Mouse (Mus musculus) E14TG2a.4 (cell line): ENCODE data around the gene Tfb2m.

Experiments used
- CTCF ChIP-seq: conservative IDR thresholded peaks from 2 replicates; pipeline ENCODE4 v1.5.1; 2014; ENCODE audit warnings: low read length
- NANOG ChIP-seq: IDR thresholded peaks from 2 replicates; pipeline ENCODE4 v1.6.1; 2014; ENCODE audit warnings: borderline replicate concordance, low read length, mixed read lengths

DNA sequence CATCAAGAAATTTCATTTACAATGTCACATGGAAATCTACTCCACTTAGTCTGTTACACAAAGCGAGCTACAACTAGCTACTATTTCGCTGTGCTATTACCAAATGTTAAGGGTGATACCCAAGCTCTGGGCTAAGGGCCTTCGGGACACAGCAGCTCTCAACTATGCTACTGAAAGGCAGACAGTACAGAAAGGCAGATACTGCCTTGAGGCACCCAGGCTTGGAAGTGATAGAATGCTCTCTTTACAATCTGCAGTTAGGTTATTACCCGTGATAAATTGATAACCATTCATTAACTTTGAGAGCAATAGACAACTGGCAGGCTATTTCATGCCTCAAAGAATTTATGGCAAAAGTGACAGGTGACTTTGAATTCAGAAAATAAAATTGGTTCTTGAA lies 65.2 kb downstream of the Tfb2m start:
- TF ChIP-seq CTCF, result no peak
- TF ChIP-seq NANOG, result no peak
